Mouse (Mus musculus) testis, adult 2 months (tissue): Measurements from ENCODE around the gene Kcnj9.

Source experiments
- CTCF ChIP-seq: fragments of 200-500 bp; IDR thresholded peaks from 2 replicates; pipeline ENCODE4 v1.5.1; 2012; ENCODE audit warnings: low read depth, mild to moderate bottlenecking, inconsistent platforms, low read length, moderate library complexity; ENCODE audit not compliant: control insufficient read depth, insufficient read depth, insufficient replicate concordance
- POLR2A ChIP-seq: fragments of 200-500 bp; IDR thresholded peaks from 2 replicates; pipeline ENCODE4 v1.6.1; 2012; ENCODE audit warnings: low read depth, mild to moderate bottlenecking, inconsistent platforms, low read length, moderate library complexity; ENCODE audit not compliant: control insufficient read depth

DNA sequence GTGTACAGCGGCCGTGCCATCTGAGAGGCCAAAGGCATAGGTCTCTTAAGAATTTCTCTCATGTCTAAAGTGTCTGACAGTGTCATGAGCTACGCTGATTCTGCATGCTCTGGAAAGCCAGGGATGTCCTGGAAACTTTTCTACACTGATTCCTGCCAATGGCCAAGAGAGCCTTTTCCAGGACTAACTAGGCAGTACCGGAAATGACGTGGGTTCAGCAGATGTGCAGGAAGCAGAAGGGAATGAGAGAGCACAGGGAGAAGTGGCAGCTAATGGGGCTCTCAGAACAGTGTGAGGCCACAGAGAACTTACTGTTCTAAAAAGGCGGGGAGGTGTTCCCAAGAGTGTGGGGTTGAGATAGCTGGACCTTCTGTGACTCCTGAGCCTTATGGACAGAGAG is 55.7 kb downstream of the Kcnj9 start:
- TF ChIP-seq POLR2A (no peak), CTCF (no peak)
